Comparison of ENCODE assay signal across 8 mouse cellular contexts in the genomic region with DNA sequence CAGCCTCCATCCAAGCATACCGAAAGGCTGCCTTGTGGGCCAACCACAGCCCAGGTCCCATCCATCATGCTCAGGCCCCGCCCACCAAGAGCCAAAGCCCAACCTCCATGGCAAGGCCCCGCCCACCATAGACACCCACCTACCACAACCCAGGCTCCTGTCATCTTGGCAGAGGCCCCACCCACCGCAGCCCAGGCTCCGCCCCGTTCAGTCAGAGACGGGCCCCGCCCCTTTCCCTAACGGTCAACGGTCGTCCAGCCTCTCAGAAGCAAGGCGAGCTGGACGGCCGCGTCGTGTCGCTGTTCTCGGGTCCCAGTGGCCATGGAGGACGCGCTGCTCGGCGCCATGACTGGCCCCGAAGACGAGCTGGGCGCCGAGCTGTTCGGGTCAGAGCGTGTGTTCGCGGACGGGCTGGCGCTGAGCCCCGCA. TPM values are rescaled to one million over a fixed set of nuclear protein-coding genes. Genes with fewer than 3 reads are reported as not detected.
DNase-seq lines count a peak whose midpoint lies in the region; ATAC-seq lines count a peak whose summit lies in the region.

Gene Tesmin, plus strand, starts transcription at position 229 of the 429 bp plus-strand sequence.

- peaks cover 8% of the 10 kb centered on the region for H3K4me1 ChIP-seq in embryonic facial prominence, embryonic 10.5 days
- 0 out of 2 replicates have a peak, but pooled peaks cover 2% of the 10 kb centered on the region for H3K4me1 ChIP-seq in intestine, embryonic 16.5 days (ENCODE audit: control insufficient read depth, insufficient read depth, low read length)

- H3K9ac ChIP-seq in intestine, embryonic 16.5 days (ENCODE audit: low read depth, low read length) = peak within 1 kb of the TSS; percentile 73

- peak within 1 kb of the TSS; percentile 60 for H3K4me3 ChIP-seq in embryonic facial prominence, embryonic 10.5 days
- peak within 1 kb of the TSS; percentile 54 for H3K4me3 ChIP-seq in intestine, embryonic 16.5 days (ENCODE audit: low read length)

- no peaks in the 10 kb centered on the region for H3K36me3 ChIP-seq in embryonic facial prominence, embryonic 10.5 days (replicated peaks)
- H3K36me3 ChIP-seq in intestine, embryonic 16.5 days (ENCODE audit: control insufficient read depth, insufficient read depth, low read length) = peaks cover 6% of the 10 kb centered on the region

- intact Hi-C loops in left cerebral cortex, postnatal 25 days (cut with DNase I) = loop anchor here (1.0 kb wide), 1 partner anchor 62 kb away; no protein-coding TSS in a partner anchor

- WGBS in embryonic facial prominence, embryonic 10.5 days = 3% methylated on average over 33 of the region's 33 CpGs
- WGBS in intestine, embryonic 16.5 days = 2% methylated on average over 33 of the region's 33 CpGs

- peaks cover 9% of the 10 kb centered on the region for H3K9me3 ChIP-seq in embryonic facial prominence, embryonic 10.5 days
- peaks cover 5% of the 10 kb centered on the region; the same call in 1 of the 2 replicates for H3K9me3 ChIP-seq in intestine, embryonic 16.5 days (ENCODE audit: control insufficient read depth, low read length)

- H3K27ac ChIP-seq in embryonic facial prominence, embryonic 10.5 days (replicated peaks) = peak within 1 kb of the TSS; percentile 81
- no peak within 1 kb of the TSS; the same call in 1 of the 2 replicates for H3K27ac ChIP-seq in intestine, embryonic 16.5 days (ENCODE audit: low read length)

- H3K4me2 ChIP-seq in intestine, embryonic 16.5 days (ENCODE audit: low read depth, low read length) = peak within 1 kb of the TSS; percentile 98

- DNase-seq in adrenal gland, postnatal 14 days = peak; percentile 98
- DNase-seq in embryonic facial prominence, embryonic 10.5 days (ENCODE audit: low spot score) = peak; percentile 87
- peak; percentile 85 to 92 for DNase-seq in gastrocnemius, postnatal 4 days (ENCODE audit: low spot score in 2 of 2)
- peak; percentile 64 to 81 for DNase-seq in left cerebral cortex, postnatal 25 days (ENCODE audit: low spot score in 2 of 2)
- DNase-seq in mesoderm, embryonic 11.5 days (ENCODE audit: low read depth, low spot score) = peak; percentile 86
- peak; percentile 69 for DNase-seq in right cerebral cortex, postnatal 25 days
- peak; percentile 79 to 84 for DNase-seq in urinary bladder, postnatal 36 days (ENCODE audit: low spot score in 2 of 2)

- peaks cover 10% of the 10 kb centered on the region for H3K27me3 ChIP-seq in embryonic facial prominence, embryonic 10.5 days (replicated peaks; ENCODE audit: low read depth, poor library complexity, severe bottlenecking)
- H3K27me3 ChIP-seq in intestine, embryonic 16.5 days (replicated peaks; ENCODE audit: control insufficient read depth, insufficient read depth, low read length) = no peaks in the 10 kb centered on the region

- ATAC-seq in intestine, embryonic 16.5 days = peak; percentile 90

RNA-seq across cellular contexts. Expression of gene Tesmin, which starts in this region (rescaled TPM):
- 0.56 and 1.3 TPM in 2 replicates for total RNA-seq in adrenal gland, postnatal 14 days (2021)
- 0.30 and 0.49 TPM in 2 replicates for polyA plus RNA-seq in embryonic facial prominence, embryonic 10.5 days (2016; fragmentation: Nextera tagmentation; extraction: Ambion mirVana)
- 1 to 10 TPM; 1.1 to 1.3 TPM for total RNA-seq in gastrocnemius, postnatal 4 days (2021)
- polyA plus RNA-seq in intestine, embryonic 16.5 days (2015; fragmentation: Nextera tagmentation; extraction: Ambion mirVana) = 0.16 and 0.43 TPM in 2 replicates
- under 1 TPM; 0.27 to 0.44 TPM for total RNA-seq in left cerebral cortex, postnatal 25 days (2021)

Comparison
In these comparisons a context has a peak if more than half of its experiments do, and no peak if none do; other contexts are left out.
1. Peak in DNase-seq, H3K4me3 ChIP-seq and H3K27ac ChIP-seq in embryonic facial prominence, embryonic 10.5 days; RNA of the gene not detected or under 1 TPM.
2. Peak in ATAC-seq, H3K4me3 ChIP-seq, H3K9ac ChIP-seq and H3K4me2 ChIP-seq in intestine, embryonic 16.5 days; RNA of the gene not detected or under 1 TPM.
3. Peak in DNase-seq in left cerebral cortex, postnatal 25 days; RNA of the gene not detected or under 1 TPM.